ENCODE assay signal across 7 mouse cellular contexts in the genomic region with DNA sequence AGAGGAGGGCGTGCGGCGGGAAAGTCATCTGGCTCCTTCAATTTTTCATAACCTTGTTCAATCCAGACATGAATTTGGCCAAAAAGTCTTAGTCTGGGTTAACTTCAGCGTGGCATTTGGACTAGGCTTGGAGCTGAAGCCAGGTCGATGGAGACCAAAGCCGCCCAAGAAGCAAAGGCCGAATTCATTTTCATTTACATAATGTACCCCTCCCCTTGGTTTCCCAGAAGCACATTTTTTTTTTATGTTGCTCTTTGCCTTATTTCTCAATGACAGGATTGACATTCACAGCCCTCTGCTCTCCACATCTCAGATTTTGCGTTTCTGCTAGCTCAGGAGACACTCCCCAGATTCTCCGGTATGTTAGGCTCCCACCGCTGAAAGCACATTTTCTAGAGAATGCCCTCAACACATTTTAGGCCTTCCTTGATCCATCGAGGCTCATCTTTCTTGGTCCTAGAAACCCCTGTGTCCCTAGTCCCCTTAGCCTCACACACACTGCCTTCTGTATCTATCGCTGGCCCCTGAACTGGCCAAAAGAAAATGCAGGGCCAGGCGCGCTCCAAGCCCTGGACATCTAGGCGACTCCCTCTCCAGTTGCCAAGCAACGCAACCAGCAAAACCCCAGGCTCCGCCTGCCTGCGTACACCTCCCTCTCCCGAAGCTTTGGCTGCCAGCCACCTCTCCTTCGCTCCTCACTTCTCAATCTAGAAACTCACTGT. TPM values are rescaled to one million over a fixed set of nuclear protein-coding genes. Genes with fewer than 3 reads are reported as not detected.
DNase-seq lines count a peak whose midpoint lies in the region; ATAC-seq and TF ChIP-seq lines count a peak whose summit lies in the region.

No protein-coding gene starts in this region.

- TF ChIP-seq POLR2A in testis, adult 2 months (IDR thresholded peaks at IDR 0.05; ENCODE audit: control insufficient read depth, low read depth, low read length): no peak

- H3K9me3 ChIP-seq in embryonic facial prominence, embryonic 10.5 days: no peaks in the 10 kb centered on the region
- H3K9me3 ChIP-seq in limb, embryonic 11.5 days (ENCODE audit: control insufficient read depth, low read length): no peaks in the 10 kb centered on the region
- no peaks in the 10 kb centered on the region for H3K9me3 ChIP-seq in midbrain, embryonic 12.5 days

- peak; percentile 44; the same call in 1 of the 2 replicates for ATAC-seq in limb, embryonic 11.5 days (ENCODE audit: insufficient number of reproducible peaks, low FRiP score, low TSS enrichment, low read depth)
- peak; percentile 42 for ATAC-seq in midbrain, embryonic 12.5 days (ENCODE audit: low FRiP score, low read depth)

- H3K36me3 ChIP-seq in embryonic facial prominence, embryonic 10.5 days (replicated peaks): peaks cover 12% of the 10 kb centered on the region; the same call in 1 of the 2 replicates
- no peaks in the 10 kb centered on the region for H3K36me3 ChIP-seq in limb, embryonic 11.5 days (ENCODE audit: control insufficient read depth, insufficient read depth, low read length)
- H3K36me3 ChIP-seq in midbrain, embryonic 12.5 days: no peaks in the 10 kb centered on the region
- H3K36me3 ChIP-seq in testis, adult 2 months (ENCODE audit: control insufficient read depth, insufficient read depth, low read length): no peaks in the 10 kb centered on the region

- H3K4me2 ChIP-seq in limb, embryonic 11.5 days (ENCODE audit: low read depth, severe bottlenecking): peak overlapping the region; percentile 85
- H3K4me2 ChIP-seq in midbrain, embryonic 12.5 days (replicated peaks): peak overlapping the region; percentile 95

- H3K27ac ChIP-seq in embryonic facial prominence, embryonic 10.5 days (replicated peaks): peak overlapping the region; percentile 72
- H3K27ac ChIP-seq in limb, embryonic 11.5 days (replicated peaks; ENCODE audit: low read depth, low read length): no peak overlapping the region
- H3K27ac ChIP-seq in midbrain, embryonic 12.5 days (replicated peaks): peak overlapping the region; percentile 63
- H3K27ac ChIP-seq in testis, adult 2 months (ENCODE audit: control insufficient read depth, insufficient read depth, low read depth, low read length): no peak overlapping the region

- peak overlapping the region; percentile 67 for H3K4me3 ChIP-seq in embryonic facial prominence, embryonic 10.5 days
- peak overlapping the region; percentile 64 for H3K4me3 ChIP-seq in limb, embryonic 11.5 days (ENCODE audit: low read depth, low read length)
- peak overlapping the region; percentile 58 for H3K4me3 ChIP-seq in midbrain, embryonic 12.5 days
- peak overlapping the region; percentile 54 for H3K4me3 ChIP-seq in testis, adult 2 months (ENCODE audit: control insufficient read depth, low read depth, low read length)

- peak; percentile 90 for DNase-seq in adrenal gland, postnatal 14 days
- peak; percentile 86 for DNase-seq in embryonic facial prominence, embryonic 10.5 days (ENCODE audit: low spot score)
- DNase-seq in heart, adult 18-20 months: peak; percentile 88 to 93
- peak; percentile 87 for DNase-seq in kidney, adult 18-20 months
- DNase-seq in limb, embryonic 11.5 days (ENCODE audit: low spot score): peak; percentile 79

- H3K27me3 ChIP-seq in embryonic facial prominence, embryonic 10.5 days (replicated peaks; ENCODE audit: low read depth, poor library complexity, severe bottlenecking): peaks cover 56% of the 10 kb centered on the region
- peaks cover 14% of the 10 kb centered on the region for H3K27me3 ChIP-seq in limb, embryonic 11.5 days (ENCODE audit: control insufficient read depth, insufficient read depth, low read length)
- peaks cover 44% of the 10 kb centered on the region for H3K27me3 ChIP-seq in midbrain, embryonic 12.5 days
- H3K27me3 ChIP-seq in testis, adult 2 months (ENCODE audit: control insufficient read depth, insufficient read depth, low read length): no peaks in the 10 kb centered on the region

- WGBS in embryonic facial prominence, embryonic 10.5 days: under 1% methylated on average over 20 of the region's 20 CpGs
- under 1% methylated on average over 20 of the region's 20 CpGs for WGBS in limb, embryonic 11.5 days
- WGBS in midbrain, embryonic 12.5 days: under 1% methylated on average over 20 of the region's 20 CpGs

- peak overlapping the region; percentile 30; the same call in 1 of the 2 replicates for H3K9ac ChIP-seq in limb, embryonic 11.5 days (ENCODE audit: low read length)
- peak overlapping the region; percentile 46; the same call in 1 of the 2 replicates for H3K9ac ChIP-seq in midbrain, embryonic 12.5 days (replicated peaks)

- peaks cover 78% of the 10 kb centered on the region for H3K4me1 ChIP-seq in embryonic facial prominence, embryonic 10.5 days
- H3K4me1 ChIP-seq in limb, embryonic 11.5 days (ENCODE audit: control insufficient read depth, insufficient read depth, low read length): peaks cover 26% of the 10 kb centered on the region
- peaks cover 67% of the 10 kb centered on the region for H3K4me1 ChIP-seq in midbrain, embryonic 12.5 days
- peaks cover 20% of the 10 kb centered on the region for H3K4me1 ChIP-seq in testis, adult 2 months (ENCODE audit: control insufficient read depth, insufficient read depth, low read length)

- no peak for TF ChIP-seq CTCF in testis, adult 2 months (IDR thresholded peaks at IDR 0.05; ENCODE audit: control insufficient read depth, insufficient read depth, insufficient replicate concordance, low read depth, low read length)

RNA-seq across cellular contexts. Expression of a gene that starts 3.9 kb away (rescaled TPM):
- 68.1 and 74.3 TPM in 2 replicates for total RNA-seq in adrenal gland, postnatal 14 days (2021)
- 75.4 and 87.4 TPM in 2 replicates for polyA plus RNA-seq in embryonic facial prominence, embryonic 10.5 days (2016; fragmentation: Nextera tagmentation; extraction: Ambion mirVana)
- 100 to 1,000 TPM in 1 of 2 experiments, 10 to 100 TPM in 1; 80.7 to 123 TPM for total RNA-seq in heart, adult 18-20 months (2021)
- 47.0 and 48.4 TPM in 2 replicates for polyA plus RNA-seq in limb, embryonic 11.5 days (2014; fragmentation: Nextera tagmentation; extraction: Ambion mirVana)
- polyA plus RNA-seq in midbrain, embryonic 12.5 days (2016; fragmentation: Nextera tagmentation; extraction: Ambion mirVana): 31.1 and 41.2 TPM in 2 replicates
- 1.3 and 2.3 TPM in 2 replicates for polyA plus RNA-seq in testis, adult 2 months (2012; rRNA removed)

RNA-seq across cellular contexts. Expression of a gene that starts 46.5 kb away (rescaled TPM):
- 9.1 and 58.4 TPM in 2 replicates for total RNA-seq in adrenal gland, postnatal 14 days (2021)
- 474 and 479 TPM in 2 replicates for polyA plus RNA-seq in embryonic facial prominence, embryonic 10.5 days (2016; fragmentation: Nextera tagmentation; extraction: Ambion mirVana)
- under 1 TPM; 0.37 to 0.51 TPM for total RNA-seq in heart, adult 18-20 months (2021)
- polyA plus RNA-seq in limb, embryonic 11.5 days (2014; fragmentation: Nextera tagmentation; extraction: Ambion mirVana): 262 and 290 TPM in 2 replicates
- 548 and 637 TPM in 2 replicates for polyA plus RNA-seq in midbrain, embryonic 12.5 days (2016; fragmentation: Nextera tagmentation; extraction: Ambion mirVana)
- 20.2 and 27.3 TPM in 2 replicates for polyA plus RNA-seq in testis, adult 2 months (2012; rRNA removed)

Comparison
In these comparisons a context has a peak if more than half of its experiments do, and no peak if none do; other contexts are left out.
1. H3K27ac ChIP-seq: peak in embryonic facial prominence, embryonic 10.5 days (single experiment) and midbrain, embryonic 12.5 days (single experiment); none in limb, embryonic 11.5 days (single experiment) and testis, adult 2 months (single experiment).
2. Peak in every context shown above with its lines, with median percentiles within 50 percentile points of each other: DNase-seq and H3K4me3 ChIP-seq.